Mouse (Mus musculus) layer of hippocampus, postnatal 14 days (tissue): Measurements from ENCODE around the gene Sema3b. TPM values are rescaled to one million over a fixed set of nuclear protein-coding genes. Genes with fewer than 3 reads are reported as not detected.
A peak's percentile ranks its signal among the peaks of the same experiment; 100 is the strongest.

Source experiments
- DNase-seq, 2 experiments: peaks; one replicate each; pipeline ENCODE4 v3.0.0; 2021 to 2022; ENCODE audit warnings: low spot score in 2 of 2, mixed read lengths in 1 of 2
- total RNA-seq, 2 experiments: library from RNA; stranded (reverse); gene quantifications; 2 replicates each; pipeline ENCODE4 v1.2.3; 2021

Gene Sema3b
- total RNA-seq, 2 experiments from 2014 or later, result 2.0 to 4.9 TPM

- no peak for DNase-seq
These were observed 24.8 kb upstream of the Sema3b start for GRCm38 (mm10) chr9:107633661-107634405.

- peak; percentile 73 to 75 for DNase-seq
These were observed 24.1 kb upstream of the Sema3b start for GRCm38 (mm10) chr9:107633091-107633660.

- DNase-seq, result no peak
These were observed 23.4 kb upstream of the Sema3b start for GRCm38 (mm10) chr9:107632478-107632877.

- no peak for DNase-seq
These were observed 22.8 kb upstream of the Sema3b start for GRCm38 (mm10) chr9:107631861-107632260.

GRCm38 (mm10) chr9:107631311-107631826, 22.3 kb upstream of the Sema3b start:
- DNase-seq, result no peak

GRCm38 (mm10) chr9:107630576-107630975, 21.5 kb upstream of the Sema3b start:
- peak; percentile 54 to 76 for DNase-seq

- DNase-seq, result peak; percentile 43 to 45
These were observed 20.9 kb upstream of the Sema3b start for GRCm38 (mm10) chr9:107629901-107630425.

- no peak for DNase-seq
These were observed 20.3 kb upstream of the Sema3b start for GRCm38 (mm10) chr9:107629411-107629730.

- no peak for DNase-seq
These were observed 19.8 kb upstream of the Sema3b start for GRCm38 (mm10) chr9:107628721-107629410.

- DNase-seq, result no peak
These were observed 18.6 kb upstream of the Sema3b start for GRCm38 (mm10) chr9:107627387-107628255.

- DNase-seq, result peak; percentile 79 to 81
These were observed 17.8 kb upstream of the Sema3b start for GRCm38 (mm10) chr9:107626844-107627277.

- no peak for DNase-seq
These were observed 17.3 kb upstream of the Sema3b start for GRCm38 (mm10) chr9:107626158-107626843.

- DNase-seq, result no peak
These were observed 16.5 kb upstream of the Sema3b start for GRCm38 (mm10) chr9:107625351-107626128.

GRCm38 (mm10) chr9:107624951-107625350, 15.9 kb upstream of the Sema3b start:
- no peak for DNase-seq

GRCm38 (mm10) chr9:107624539-107624938, 15.5 kb upstream of the Sema3b start:
- DNase-seq, result no peak

GRCm38 (mm10) chr9:107620954-107621353, 11.9 kb upstream of the Sema3b start:
- DNase-seq, result no peak

GRCm38 (mm10) chr9:107619546-107619879, 10.5 kb upstream of the Sema3b start:
- DNase-seq, result no peak

GRCm38 (mm10) chr9:107618778-107619545, 9.9 kb upstream of the Sema3b start:
- no peak for DNase-seq

GRCm38 (mm10) chr9:107618098-107618497, 9.1 kb upstream of the Sema3b start:
- DNase-seq, result no peak
